Mouse (Mus musculus) erythroblast, embryonic 14.5 days (primary cell): ENCODE results near the gene Olfr1361.

Source experiments
- GATA1 ChIP-seq: IDR thresholded peaks from 2 replicates; pipeline ENCODE4 v1.6.1; 2012; ENCODE audit warnings: low read length, inconsistent platforms, mixed read lengths
- TAL1 ChIP-seq: IDR thresholded peaks from 3 replicates; pipeline ENCODE4 v1.6.1; 2012; ENCODE audit warnings: low read length, inconsistent platforms, mixed read lengths

GRCm38 (mm10) chr13:21710031-21710711 is 47.0 kb upstream of the Olfr1361 start:
- TF ChIP-seq GATA1 (no peak), TAL1 (no peak)
